Mouse (Mus musculus): ENCODE measurements around the gene Gart. TPM values are rescaled to one million over a fixed set of nuclear protein-coding genes. Genes with fewer than 3 reads are reported as not detected.

The Gart gene
- polyA plus RNA-seq, 1 experiment from 2014 or later = 116 TPM

DNA sequence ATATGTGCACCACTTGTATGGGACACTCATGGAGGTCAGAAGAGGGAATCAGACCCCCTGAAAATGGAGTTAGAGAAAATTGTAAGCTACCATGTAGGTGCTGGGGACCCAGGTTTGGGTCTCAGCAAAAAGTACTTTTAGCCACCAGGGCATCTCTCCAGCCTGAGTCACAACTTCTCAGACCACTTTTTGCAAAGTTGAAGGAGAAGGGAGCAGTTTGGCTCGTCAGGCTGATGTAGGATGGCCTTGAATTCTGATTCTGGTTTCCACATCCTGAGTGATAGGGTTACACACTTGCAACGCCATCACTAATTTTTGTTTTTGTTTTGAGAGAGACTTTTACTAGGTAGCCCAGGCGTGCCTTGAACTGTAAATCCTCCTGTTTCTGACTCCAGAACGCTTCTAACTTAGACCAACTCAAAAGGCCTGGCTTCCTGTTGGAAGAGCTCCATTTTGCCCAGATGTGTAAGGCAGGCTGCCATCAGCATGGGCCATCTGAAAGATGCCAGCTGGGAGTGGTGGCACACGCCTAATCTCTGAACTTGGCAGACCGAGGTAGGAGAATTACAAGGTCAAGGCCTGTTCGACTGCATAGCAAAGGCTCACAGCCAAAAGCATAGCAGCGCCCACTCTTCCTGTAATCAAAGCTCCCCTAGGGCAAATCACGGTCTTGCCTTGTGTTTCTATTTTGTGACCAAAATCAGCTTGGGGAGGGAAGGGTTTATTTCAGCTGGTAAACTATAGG, 37.1 kb downstream of the Gart start:
- Histone ChIP-seq H3K4me1 (ENCODE audit: control insufficient read depth, insufficient read depth, low read length) (no peaks in the 10 kb centered on the region), H3K4me3 (ENCODE audit: low read depth, low read length) (no peak overlapping the region), H3K36me3 (ENCODE audit: control insufficient read depth, insufficient read depth, low read length) (no peaks in the 10 kb centered on the region), H3K9me3 (ENCODE audit: control insufficient read depth, low read length) (no peaks in the 10 kb centered on the region), H3K4me2 (ENCODE audit: low read depth) (no peak overlapping the region), H3K27ac (ENCODE audit: low read depth, low read length) (no peak overlapping the region), H3K9ac (ENCODE audit: low read length) (no peak overlapping the region), H3K27me3 (ENCODE audit: control insufficient read depth, insufficient read depth, low read length) (no peaks in the 10 kb centered on the region)
- no peak for DNase-seq (ENCODE audit: low spot score)
- ATAC-seq (ENCODE audit: insufficient read depth, low FRiP score, low TSS enrichment) = no peak
- 85% methylated on average over 9 of the region's 9 CpGs for WGBS

DNA sequence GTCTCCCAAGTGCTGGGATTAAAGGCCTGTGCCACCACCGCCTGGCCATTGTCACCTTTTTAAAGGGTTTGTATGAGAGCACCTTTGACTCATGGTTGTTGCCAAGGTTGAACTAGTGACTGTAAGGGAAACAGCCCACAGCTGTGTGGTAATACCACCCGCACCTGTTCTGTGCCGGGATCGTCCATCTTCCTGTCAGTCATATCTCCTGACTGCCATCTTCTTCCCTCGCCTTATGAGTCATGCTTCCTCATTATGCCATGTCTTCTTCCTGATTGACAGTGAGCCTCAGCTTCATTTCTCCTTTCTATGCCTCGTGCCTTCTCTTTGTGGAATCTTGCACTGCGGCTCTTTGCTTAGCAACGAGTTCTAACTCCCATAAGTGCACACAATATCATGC, 39.8 kb downstream of the Gart start:
- Histone ChIP-seq H3K36me3 (ENCODE audit: control insufficient read depth, insufficient read depth, low read length) (no peaks in the 10 kb centered on the region), H3K27me3 (ENCODE audit: control insufficient read depth, insufficient read depth, low read length) (no peaks in the 10 kb centered on the region), H3K4me1 (ENCODE audit: control insufficient read depth, insufficient read depth, low read length) (no peaks in the 10 kb centered on the region), H3K9me3 (ENCODE audit: control insufficient read depth, low read length) (no peaks in the 10 kb centered on the region), H3K4me2 (ENCODE audit: low read depth) (no peak overlapping the region), H3K9ac (ENCODE audit: low read length) (no peak overlapping the region), H3K4me3 (ENCODE audit: low read depth, low read length) (no peak overlapping the region), H3K27ac (ENCODE audit: low read depth, low read length) (no peak overlapping the region)
- no peak for ATAC-seq (ENCODE audit: insufficient read depth, low FRiP score, low TSS enrichment)
- 92% methylated on average over 8 of the region's 8 CpGs for WGBS
- no peak for DNase-seq (ENCODE audit: low spot score)

DNA sequence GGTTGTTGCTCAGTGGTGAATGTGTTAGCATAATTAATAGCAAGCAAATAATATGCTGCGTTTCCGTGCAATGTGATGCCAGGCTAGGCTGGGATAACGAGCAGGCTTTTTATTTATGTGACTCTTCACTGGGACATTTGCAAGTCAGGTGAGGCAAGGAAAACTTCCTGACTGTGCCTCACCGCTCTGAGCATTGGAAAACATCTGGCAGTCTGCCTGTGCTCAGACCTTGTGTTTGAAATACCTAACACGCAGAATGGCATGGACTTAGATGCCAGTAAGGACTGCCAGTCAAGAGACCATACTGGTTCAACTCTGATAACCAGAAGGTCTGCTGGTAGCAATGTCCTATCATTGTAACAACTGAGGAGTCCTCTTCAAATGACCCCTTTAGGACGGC, 41.6 kb downstream of the Gart start:
- Histone ChIP-seq H3K27ac (ENCODE audit: low read depth, low read length) (no peak overlapping the region), H3K9ac (ENCODE audit: low read length) (no peak overlapping the region), H3K9me3 (ENCODE audit: control insufficient read depth, low read length) (no peaks in the 10 kb centered on the region), H3K36me3 (ENCODE audit: control insufficient read depth, insufficient read depth, low read length) (no peaks in the 10 kb centered on the region), H3K4me3 (ENCODE audit: low read depth, low read length) (no peak overlapping the region), H3K27me3 (ENCODE audit: control insufficient read depth, insufficient read depth, low read length) (no peaks in the 10 kb centered on the region), H3K4me1 (ENCODE audit: control insufficient read depth, insufficient read depth, low read length) (peaks cover 7% of the 10 kb centered on the region; the same call in 1 of the 2 replicates), H3K4me2 (ENCODE audit: low read depth) (no peak overlapping the region)
- DNase-seq (ENCODE audit: low spot score) (no peak), ATAC-seq (ENCODE audit: insufficient read depth, low FRiP score, low TSS enrichment) (no peak)
- WGBS = 77% methylated on average over 6 of the region's 6 CpGs

DNA sequence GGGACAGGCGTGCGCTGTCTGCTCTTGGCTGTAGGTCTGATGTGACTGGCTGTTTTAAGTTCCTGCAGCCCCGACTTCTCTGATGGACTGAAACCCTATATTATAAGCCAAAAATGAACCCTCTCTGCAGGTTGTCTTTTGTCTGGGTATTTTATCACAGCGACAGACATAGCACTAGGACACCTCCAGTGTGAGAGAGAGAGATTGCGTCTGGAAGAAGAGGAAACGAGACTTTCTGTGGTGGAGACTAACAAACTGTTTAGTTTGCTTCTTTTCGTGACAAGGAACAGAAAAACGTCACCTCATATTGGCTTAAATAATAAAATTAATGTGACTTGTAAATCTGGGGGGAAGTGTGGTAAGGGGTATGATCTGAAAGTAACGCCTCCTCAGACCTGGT, 45.1 kb downstream of the Gart start:
- ATAC-seq (ENCODE audit: insufficient read depth, low FRiP score, low TSS enrichment) = no peak
- no peaks in the 10 kb centered on the region for H3K36me3 ChIP-seq (ENCODE audit: control insufficient read depth, insufficient read depth, low read length)
- no peak overlapping the region for H3K4me3 ChIP-seq (ENCODE audit: low read depth, low read length)
- peaks cover 4% of the 10 kb centered on the region; the same call in 1 of the 2 replicates for H3K27me3 ChIP-seq (ENCODE audit: control insufficient read depth, insufficient read depth, low read length)
- H3K27ac ChIP-seq (ENCODE audit: low read depth, low read length) = no peak overlapping the region
- 64% methylated on average over 9 of the region's 9 CpGs for WGBS
- H3K9ac ChIP-seq (ENCODE audit: low read length) = no peak overlapping the region
- H3K9me3 ChIP-seq (ENCODE audit: control insufficient read depth, low read length) = no peaks in the 10 kb centered on the region
- H3K4me1 ChIP-seq (ENCODE audit: control insufficient read depth, insufficient read depth, low read length) = peaks cover 8% of the 10 kb centered on the region; the same call in 1 of the 2 replicates
- DNase-seq (ENCODE audit: low spot score) = no peak
- no peak overlapping the region for H3K4me2 ChIP-seq (ENCODE audit: low read depth)

DNA sequence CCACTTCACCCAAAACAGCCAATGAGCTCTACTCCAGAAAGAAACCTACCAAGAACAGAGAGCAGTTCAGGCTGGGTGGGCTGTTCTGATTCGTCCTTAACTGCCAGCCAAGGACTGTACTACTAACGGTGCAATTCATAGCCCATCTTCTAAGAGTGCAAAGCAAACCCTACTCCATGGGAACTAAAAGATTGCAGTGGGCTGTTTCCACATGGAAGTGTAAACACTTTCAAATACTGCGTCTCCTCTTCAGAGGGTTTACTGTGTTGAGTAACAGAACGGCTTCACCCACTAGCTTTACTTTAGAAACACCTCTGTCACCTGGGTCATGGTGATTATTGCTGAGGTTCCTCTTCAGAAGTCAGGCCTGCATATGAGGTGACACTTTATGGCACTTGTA, 45.7 kb downstream of the Gart start:
- Histone ChIP-seq H3K9ac (ENCODE audit: low read length) (no peak overlapping the region), H3K4me3 (ENCODE audit: low read depth, low read length) (no peak overlapping the region), H3K4me1 (ENCODE audit: control insufficient read depth, insufficient read depth, low read length) (peaks cover 12% of the 10 kb centered on the region; the same call in 1 of the 2 replicates), H3K9me3 (ENCODE audit: control insufficient read depth, low read length) (no peaks in the 10 kb centered on the region), H3K4me2 (ENCODE audit: low read depth) (no peak overlapping the region), H3K27ac (ENCODE audit: low read depth, low read length) (no peak overlapping the region), H3K36me3 (ENCODE audit: control insufficient read depth, insufficient read depth, low read length) (no peaks in the 10 kb centered on the region), H3K27me3 (ENCODE audit: control insufficient read depth, insufficient read depth, low read length) (peaks cover 4% of the 10 kb centered on the region; the same call in 1 of the 2 replicates)
- DNase-seq (ENCODE audit: low spot score) (no peak), ATAC-seq (ENCODE audit: insufficient read depth, low FRiP score, low TSS enrichment) (no peak)
- WGBS = 58% methylated on average over 4 of the region's 4 CpGs

DNA sequence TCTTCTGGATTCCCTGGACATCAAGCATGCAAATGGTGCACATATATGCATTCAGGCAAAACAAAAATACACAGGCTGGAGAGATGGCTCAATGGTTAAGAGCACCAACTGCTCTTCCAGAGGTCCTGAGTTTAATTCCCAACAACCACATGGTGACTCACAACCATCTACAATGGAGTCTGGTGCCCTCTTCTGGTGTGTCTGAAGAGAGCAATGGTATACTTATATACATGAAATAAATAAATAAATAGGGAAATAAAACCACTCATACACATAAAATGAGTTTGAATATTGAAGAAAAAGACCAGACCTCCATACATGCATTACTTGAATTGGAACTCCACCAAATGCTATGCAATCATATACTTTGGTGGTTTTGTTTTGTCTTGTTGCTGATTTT, 47.5 kb downstream of the Gart start:
- peaks cover 4% of the 10 kb centered on the region; the same call in 1 of the 2 replicates for H3K27me3 ChIP-seq (ENCODE audit: control insufficient read depth, insufficient read depth, low read length)
- H3K36me3 ChIP-seq (ENCODE audit: control insufficient read depth, insufficient read depth, low read length) = no peaks in the 10 kb centered on the region
- no peaks in the 10 kb centered on the region for H3K9me3 ChIP-seq (ENCODE audit: control insufficient read depth, low read length)
- H3K4me3 ChIP-seq (ENCODE audit: low read depth, low read length) = no peak overlapping the region
- H3K9ac ChIP-seq (ENCODE audit: low read length) = no peak overlapping the region
- no peak overlapping the region for H3K4me2 ChIP-seq (ENCODE audit: low read depth)
- H3K4me1 ChIP-seq (ENCODE audit: control insufficient read depth, insufficient read depth, low read length) = peaks cover 15% of the 10 kb centered on the region; the same call in 1 of the 2 replicates
- no peak for DNase-seq (ENCODE audit: low spot score)
- no peak overlapping the region for H3K27ac ChIP-seq (ENCODE audit: low read depth, low read length)
- no peak for ATAC-seq (ENCODE audit: insufficient read depth, low FRiP score, low TSS enrichment)

DNA sequence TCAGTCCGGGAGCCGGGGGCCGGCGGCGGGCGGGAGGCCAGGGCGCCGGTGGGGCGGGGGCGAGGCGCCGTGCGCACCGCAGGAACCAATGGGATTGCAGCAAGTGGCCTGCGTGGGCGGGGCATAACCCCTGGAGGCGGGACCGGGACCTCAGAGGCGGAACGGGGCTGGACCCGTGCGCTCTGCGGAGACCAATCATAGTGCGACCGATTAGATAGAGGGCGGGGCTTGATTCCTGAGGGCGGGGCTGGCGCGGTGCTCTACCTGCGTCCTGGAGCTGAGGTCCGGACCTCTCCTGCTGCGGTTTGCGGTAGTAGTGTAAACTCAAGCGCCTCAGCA, 49.1 kb downstream of the Gart start, which contains the start of gene Tmem50b:
TSS of gene Tmem50b (minus strand) at position 129 of the 339 bp plus-strand sequence.
- DNase-seq (ENCODE audit: low spot score) (peak; percentile 98), ATAC-seq (ENCODE audit: insufficient read depth, low FRiP score, low TSS enrichment) (peak; percentile 99)
- under 1% methylated on average over 33 of the region's 34 CpGs for WGBS
- peak within 1 kb of the TSS; percentile 42; the same call in 1 of the 2 replicates for H3K27ac ChIP-seq (ENCODE audit: low read depth, low read length)
- peak within 1 kb of the TSS; percentile 89 for H3K4me2 ChIP-seq (ENCODE audit: low read depth)
- peaks cover 15% of the 10 kb centered on the region; the same call in 1 of the 2 replicates for H3K4me1 ChIP-seq (ENCODE audit: control insufficient read depth, insufficient read depth, low read length)
- H3K27me3 ChIP-seq (ENCODE audit: control insufficient read depth, insufficient read depth, low read length) = peaks cover 4% of the 10 kb centered on the region; the same call in 1 of the 2 replicates
- H3K4me3 ChIP-seq (ENCODE audit: low read depth, low read length) = peak within 1 kb of the TSS; percentile 80
- H3K36me3 ChIP-seq (ENCODE audit: control insufficient read depth, insufficient read depth, low read length) = no peaks in the 10 kb centered on the region
- peak within 1 kb of the TSS; percentile 83 for H3K9ac ChIP-seq (ENCODE audit: low read length)
- no peaks in the 10 kb centered on the region for H3K9me3 ChIP-seq (ENCODE audit: control insufficient read depth, low read length)

DNA sequence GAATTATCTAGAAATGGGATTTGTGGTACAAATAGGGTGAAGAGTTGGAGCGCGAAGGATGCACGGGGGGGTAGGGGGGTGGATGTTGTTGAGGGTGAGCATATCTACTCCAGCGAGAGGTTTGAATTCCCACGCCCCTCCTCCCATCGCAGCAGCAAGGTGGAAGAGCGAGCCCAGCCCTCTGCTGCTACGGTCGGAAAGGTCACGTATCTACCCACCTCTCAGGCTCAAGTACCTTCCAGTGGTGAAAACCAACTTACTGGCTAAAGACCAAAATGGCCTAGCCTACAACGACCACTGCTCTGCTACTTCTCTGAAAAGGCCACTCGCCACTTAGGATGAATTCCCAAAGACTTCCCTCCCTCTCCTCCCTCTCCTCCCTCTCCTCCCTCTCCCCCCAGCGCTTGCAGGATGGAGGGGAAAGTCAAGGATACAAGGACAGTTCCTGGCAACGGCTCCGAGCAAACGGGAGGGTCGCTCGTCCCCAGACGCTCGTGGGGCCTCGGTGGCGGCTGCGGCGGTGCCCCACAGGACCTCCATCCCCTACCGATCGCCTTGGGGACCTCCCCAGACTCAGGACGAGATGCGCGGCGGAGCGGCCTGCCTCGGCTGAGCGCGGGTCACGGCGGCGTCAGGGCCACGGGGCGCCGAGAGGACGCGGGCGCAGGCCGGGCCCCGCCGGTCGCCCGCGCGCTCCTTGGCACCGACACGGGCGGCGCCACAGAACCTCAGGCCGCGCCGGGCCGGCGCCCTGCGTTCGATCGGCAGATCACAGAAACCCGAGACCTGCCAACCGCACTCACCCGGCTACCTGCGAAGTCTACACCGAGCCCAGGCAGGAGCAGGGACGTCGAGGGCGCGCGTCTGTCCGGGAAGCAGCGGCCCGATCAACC, 49.7 kb downstream of the Gart start:
- peak; percentile 77 for ATAC-seq (ENCODE audit: insufficient read depth, low FRiP score, low TSS enrichment)
- Histone ChIP-seq H3K27me3 (ENCODE audit: control insufficient read depth, insufficient read depth, low read length) (peaks cover 4% of the 10 kb centered on the region; the same call in 1 of the 2 replicates), H3K4me1 (ENCODE audit: control insufficient read depth, insufficient read depth, low read length) (peaks cover 15% of the 10 kb centered on the region; the same call in 1 of the 2 replicates), H3K9ac (ENCODE audit: low read length) (peak overlapping the region; percentile 83), H3K9me3 (ENCODE audit: control insufficient read depth, low read length) (no peaks in the 10 kb centered on the region), H3K4me3 (ENCODE audit: low read depth, low read length) (peak overlapping the region; percentile 80), H3K4me2 (ENCODE audit: low read depth) (peak overlapping the region; percentile 89), H3K36me3 (ENCODE audit: control insufficient read depth, insufficient read depth, low read length) (no peaks in the 10 kb centered on the region), H3K27ac (ENCODE audit: low read depth, low read length) (peak overlapping the region; percentile 42; the same call in 1 of the 2 replicates)
- under 1% methylated on average over 74 of the region's 75 CpGs for WGBS
- peak; percentile 61 for DNase-seq (ENCODE audit: low spot score)
